Mouse (Mus musculus) embryonic stem cell, embryonic (primary cell): ENCODE measurements at regions not wholly inside any gene's neighbourhood (a gene's known extent, or its start where the extent isn't known, plus 50 kb on each side); places are given as distances from the start of the nearest gene placed in this dataset.

Source experiments
- CTCF ChIA-PET, 4 experiments: fragments of 300-600 bp in 2 of 4; fragments of 350-600 bp in 2 of 4; sonication (Branson Sonifier 250); formaldehyde crosslinking; loops; one replicate each; lab custom pipeline; 2022; ENCODE audit warnings: inconsistent platforms in 2 of 4; lab: Charles Lee
- POLR2A ChIA-PET, 4 experiments: fragments of 300-600 bp in 2 of 4; fragments of 350-600 bp in 2 of 4; sonication (Branson Sonifier 250); formaldehyde crosslinking; loops; one replicate each; lab custom pipeline; 2022; ENCODE audit warnings: antibody characterized with exemption in 4 of 4, inconsistent platforms in 1 of 4; lab: Charles Lee

GRCm38 (mm10) chr8:74153914-74154540 lies 718.9 kb upstream of the Isx start:
- ChIA-PET POLR2A (no interaction called here), CTCF (no interaction called here)

GRCm38 (mm10) chr8:74169561-74169960 lies 703.4 kb upstream of the Isx start:
- ChIA-PET CTCF (no interaction called here), POLR2A (no interaction called here)

- ChIA-PET POLR2A (no interaction called here), CTCF (no interaction called here)
These were observed 702.3 kb upstream of the Isx start for GRCm38 (mm10) chr8:74170702-74171101.

DNA sequence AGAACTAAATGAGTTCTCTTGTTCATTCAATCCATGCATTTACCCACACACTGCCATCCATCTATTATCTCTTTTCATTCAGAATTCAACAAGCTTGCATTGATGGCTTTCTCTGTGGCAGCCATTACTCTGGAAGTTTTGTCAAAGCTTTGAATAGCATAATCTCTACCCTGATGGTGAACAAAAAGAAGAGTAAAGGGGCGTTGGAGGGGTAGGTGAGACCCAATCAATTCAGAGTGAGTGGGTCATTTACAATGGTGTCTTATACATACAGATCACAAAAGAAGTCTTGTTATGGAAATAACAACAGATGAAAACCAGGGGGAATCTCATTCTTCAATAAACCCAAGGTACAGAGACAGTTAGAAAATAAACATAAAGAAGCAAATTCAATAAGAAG lies 701.9 kb upstream of the Isx start:
- CTCF ChIA-PET = no interaction called here
- POLR2A ChIA-PET = no interaction called here

DNA sequence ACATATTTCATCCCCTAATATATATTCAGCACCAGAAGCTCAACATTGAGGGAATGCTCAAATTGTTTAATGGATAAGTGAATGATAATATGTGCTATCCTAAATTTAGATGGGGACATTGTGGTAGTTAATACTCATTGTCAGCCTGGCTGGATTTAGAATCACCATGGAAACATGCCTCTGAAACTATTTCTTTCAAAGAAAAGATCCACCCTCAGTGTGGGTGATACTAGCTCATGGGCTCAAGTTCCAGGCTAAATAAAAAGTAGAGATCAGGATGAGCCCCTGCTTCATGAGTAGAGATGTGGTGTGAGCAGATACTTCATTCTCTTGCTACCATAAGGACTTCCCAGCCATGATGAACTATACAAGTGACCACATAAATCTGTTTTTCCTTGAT lies 668.4 kb upstream of the Isx start:
- ChIA-PET CTCF (no interaction called here), POLR2A (no interaction called here)

- ChIA-PET POLR2A (no interaction called here), CTCF (no interaction called here)
These were observed 664.7 kb upstream of the Isx start for GRCm38 (mm10) chr8:74208292-74208691.

DNA sequence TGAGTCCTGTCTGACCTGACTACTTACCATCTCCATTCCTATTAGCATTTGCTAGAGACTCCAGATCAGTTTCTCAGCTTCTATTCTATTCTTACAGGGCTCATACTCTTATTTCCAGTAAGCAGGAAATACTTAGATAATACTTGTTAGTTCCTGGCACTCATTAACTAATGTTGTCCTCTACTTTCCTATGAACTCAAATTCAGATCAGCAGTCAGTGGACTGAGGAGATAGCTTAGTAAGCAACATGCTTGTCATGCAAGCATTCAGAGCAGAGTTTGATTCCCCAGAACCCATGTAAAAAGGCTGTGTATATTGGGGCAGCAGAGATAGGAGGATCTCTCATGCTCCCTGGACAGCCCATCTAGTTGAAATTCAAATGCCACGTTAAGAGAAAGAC lies 656.2 kb upstream of the Isx start:
- ChIA-PET CTCF (no interaction called here), POLR2A (interaction anchor here in 1 of 4 experiments (0.6 kb wide), 1 partner anchor 699 kb away, joined by 3 read pairs; no protein-coding TSS in a partner anchor)
